Mouse (Mus musculus) limb, embryonic 14.5 days (tissue): Measurements from ENCODE around the gene Dock3. TPM values are rescaled to one million over a fixed set of nuclear protein-coding genes. Genes with fewer than 3 reads are reported as not detected.
A peak's percentile ranks its signal among the peaks of the same experiment; 100 is the strongest.

Experiments
- ATAC-seq: fragments of 200-750 bp; cut with Nextera tagmentation; 2 replicates; pipeline ENCODE4 v1.8.0; 2017; ENCODE audit warnings: low read depth, moderate number of reproducible peaks, moderate TSS enrichment; ENCODE audit not compliant: low FRiP score
- DNase-seq: peaks from one replicate; pipeline ENCODE4 v3.0.0-alpha.2; 2015; ENCODE audit warnings: low spot score
- H3K27ac ChIP-seq: fragments of 300-500 bp; sonication (generic); replicated peaks from 2 replicates; pipeline ENCODE4 v1.5.1; 2014; ENCODE audit warnings: low read depth, mild to moderate bottlenecking, low read length, moderate library complexity, mixed read lengths
- H3K27me3 ChIP-seq: fragments of 300-500 bp; sonication (generic); 2 replicates; pipeline ENCODE4 v1.6.1; 2014; ENCODE audit warnings: low read length, mixed read lengths; ENCODE audit not compliant: control insufficient read depth, insufficient read depth
- H3K36me3 ChIP-seq: fragments of 300-500 bp; sonication (generic); 2 replicates; pipeline ENCODE4 v1.6.1; 2014; ENCODE audit warnings: mild to moderate bottlenecking, low read length, moderate library complexity, mixed read lengths; ENCODE audit not compliant: control insufficient read depth, insufficient read depth
- H3K4me1 ChIP-seq: fragments of 300-500 bp; sonication (generic); 2 replicates; pipeline ENCODE4 v1.6.1; 2014; ENCODE audit warnings: antibody characterized with exemption, low read length, mixed read lengths; ENCODE audit not compliant: control insufficient read depth, insufficient read depth
- H3K4me2 ChIP-seq: fragments of 300-500 bp; sonication (generic); replicated peaks from 2 replicates; pipeline ENCODE4 v1.6.1; 2014; ENCODE audit warnings: low read depth, mild to moderate bottlenecking, low read length, moderate library complexity; ENCODE audit not compliant: severe bottlenecking
- H3K4me3 ChIP-seq: fragments of 300-500 bp; sonication (generic); replicated peaks from 2 replicates; pipeline ENCODE4 v1.5.1; 2014; ENCODE audit warnings: low read length
- H3K9ac ChIP-seq: fragments of 300-500 bp; sonication (generic); 2 replicates; pipeline ENCODE4 v1.6.1; 2014; ENCODE audit warnings: mild to moderate bottlenecking, low read depth, low read length, moderate library complexity; ENCODE audit not compliant: severe bottlenecking
- H3K9me3 ChIP-seq: fragments of 300-500 bp; sonication (generic); 2 replicates; pipeline ENCODE4 v1.6.1; 2016; ENCODE audit warnings: low read length; ENCODE audit not compliant: control insufficient read depth
- POLR2A ChIP-seq: fragments of 200-500 bp; IDR thresholded peaks from 2 replicates; pipeline ENCODE4 v1.8.0; 2012; ENCODE audit warnings: inconsistent platforms, mild to moderate bottlenecking, moderate library complexity, borderline replicate concordance; ENCODE audit not compliant: insufficient read depth, insufficient read length; ENCODE audit errors: extremely low read depth
- WGBS: fragments of 180-500 bp; shearing (Covaris S2); extraction: QIAGEN DNeasy Blood & Tissue Kit; methylation state at CpG from one replicate; pipeline ENCODE4 v1.1.7; 2014; 5-methylcytosine and 5-hydroxymethylcytosine counted together
- polyA plus RNA-seq, 2 experiments: library from polyadenylated mRNA; depleted of rRNA in 1 of 2; stranded (reverse) in 1 of 2; unstranded in 1 of 2; fragments of >200 nt; fragmentation: Nextera tagmentation in 1 of 2; extraction: Ambion mirVana in 1 of 2; gene quantifications; 2 replicates each; pipeline versions ENCODE4 v1.2.1 to v1.2.3; 2012 to 2014

The Dock3 gene
- polyA plus RNA-seq, 2 experiments, result 1.2 to 1.3 TPM

GRCm38 (mm10) chr9:107027586-107027985 lies 204.1 kb downstream of the Dock3 start:
- 68% methylated on average over 2 of the region's 2 CpGs for WGBS
- no peak overlapping the region for H3K4me3 ChIP-seq
- no peak for TF ChIP-seq POLR2A
- H3K4me2 ChIP-seq, result no peak overlapping the region
- ATAC-seq (no peak), DNase-seq (no peak)
- H3K4me1 ChIP-seq, result no peaks in the 10 kb centered on the region
- H3K9ac ChIP-seq, result no peak overlapping the region
- no peaks in the 10 kb centered on the region for H3K27me3 ChIP-seq
- H3K36me3 ChIP-seq, result no peaks in the 10 kb centered on the region
- H3K9me3 ChIP-seq, result no peaks in the 10 kb centered on the region
- H3K27ac ChIP-seq, result no peak overlapping the region

- no peaks in the 10 kb centered on the region for H3K36me3 ChIP-seq
- no peak overlapping the region for H3K4me3 ChIP-seq
- H3K27me3 ChIP-seq, result no peaks in the 10 kb centered on the region
- no peaks in the 10 kb centered on the region for H3K9me3 ChIP-seq
- DNase-seq, result no peak
- WGBS, result 72% methylated on average over 4 of the region's 4 CpGs
- no peak overlapping the region for H3K9ac ChIP-seq
- no peak overlapping the region for H3K27ac ChIP-seq
- H3K4me1 ChIP-seq, result no peaks in the 10 kb centered on the region
- ATAC-seq, result no peak; the same call in 1 of the 2 replicates
- no peak overlapping the region for H3K4me2 ChIP-seq
- TF ChIP-seq POLR2A, result no peak
Observed at GRCm38 (mm10) chr9:107009841-107010240, 221.9 kb downstream of the Dock3 start.

GRCm38 (mm10) chr9:107003187-107003586 lies 228.5 kb downstream of the Dock3 start:
- WGBS, result 90% methylated on average over 2 of the region's 2 CpGs
- H3K9me3 ChIP-seq, result no peaks in the 10 kb centered on the region

GRCm38 (mm10) chr9:106970742-106971141 lies 261.0 kb downstream of the Dock3 start:
- Histone ChIP-seq H3K9ac (no peak overlapping the region), H3K36me3 (no peaks in the 10 kb centered on the region), H3K27ac (no peak overlapping the region), H3K9me3 (no peaks in the 10 kb centered on the region), H3K4me1 (no peaks in the 10 kb centered on the region), H3K27me3 (no peaks in the 10 kb centered on the region), H3K4me3 (no peak overlapping the region), H3K4me2 (no peak overlapping the region)
- ATAC-seq, result no peak
- peak; percentile 3 for DNase-seq
- no peak for TF ChIP-seq POLR2A
- 55% methylated on average over 3 of the region's 3 CpGs for WGBS

More at GRCm38 (mm10) chr9:107003187-107003586, 228.5 kb downstream of the Dock3 start:
- no peak for TF ChIP-seq POLR2A
- no peaks in the 10 kb centered on the region for H3K27me3 ChIP-seq
- DNase-seq (no peak), ATAC-seq (no peak)
- H3K9ac ChIP-seq, result no peak overlapping the region
- no peak overlapping the region for H3K27ac ChIP-seq
- H3K36me3 ChIP-seq, result no peaks in the 10 kb centered on the region
- no peak overlapping the region for H3K4me3 ChIP-seq
- no peaks in the 10 kb centered on the region for H3K4me1 ChIP-seq
- no peak overlapping the region for H3K4me2 ChIP-seq

GRCm38 (mm10) chr9:106958452-106958851 lies 273.3 kb downstream of the Dock3 start:
- Histone ChIP-seq H3K27ac (no peak overlapping the region), H3K4me3 (no peak overlapping the region), H3K4me1 (no peaks in the 10 kb centered on the region), H3K4me2 (no peak overlapping the region), H3K36me3 (no peaks in the 10 kb centered on the region), H3K27me3 (no peaks in the 10 kb centered on the region), H3K9me3 (no peaks in the 10 kb centered on the region), H3K9ac (no peak overlapping the region)
- TF ChIP-seq POLR2A, result no peak
- no peak for ATAC-seq
- no peak for DNase-seq
- WGBS, result 80% methylated on average over 1 of the region's 1 CpGs

GRCm38 (mm10) chr9:106955486-106955885 lies 276.2 kb downstream of the Dock3 start:
- Histone ChIP-seq H3K4me2 (no peak overlapping the region), H3K9me3 (no peaks in the 10 kb centered on the region), H3K4me1 (no peaks in the 10 kb centered on the region), H3K27ac (no peak overlapping the region), H3K36me3 (no peaks in the 10 kb centered on the region), H3K27me3 (no peaks in the 10 kb centered on the region), H3K9ac (no peak overlapping the region), H3K4me3 (no peak overlapping the region)
- ATAC-seq (no peak), DNase-seq (no peak)
- TF ChIP-seq POLR2A, result no peak
